Comparison of ENCODE assay signal across 12 mouse cellular contexts in genomic region chr8:71525226-71526050, GRCm38 (mm10). TPM values are rescaled to one million over a fixed set of nuclear protein-coding genes. Genes with fewer than 3 reads are reported as not detected.
DNase-seq lines count a peak whose midpoint lies in the region; ATAC-seq lines count a peak whose summit lies in the region.
"Had no signal": no experiment of that assay in that cellular context is flagged by ENCODE, and none has a peak within 500 bp of the region (broad histone marks: within the 10 kb centered on the region; RNA-seq: fewer than 3 reads in every experiment).

Ccdc194 (minus strand) TSS chr8:71525711.

- H3K27ac ChIP-seq in neural tube, embryonic 11.5 days (ENCODE audit: low read depth, low read length), result no peak within 1 kb of the TSS
- H3K27ac ChIP-seq in liver, embryonic 13.5 days, result peak within 1 kb of the TSS; percentile 27; the same call in 1 of the 2 replicates

- H3K4me3 ChIP-seq in neural tube, embryonic 11.5 days (ENCODE audit: low read depth, low read length), result no peak within 1 kb of the TSS
- no peak within 1 kb of the TSS for H3K4me3 ChIP-seq in liver, embryonic 13.5 days (replicated peaks)
- H3K4me3 ChIP-seq: erythroblast, embryonic 14.5 days had no signal

- no peaks in the 10 kb centered on the region for H3K36me3 ChIP-seq in neural tube, embryonic 11.5 days (ENCODE audit: control insufficient read depth, insufficient read depth, low read length)
- H3K36me3 ChIP-seq in liver, embryonic 13.5 days, result no peaks in the 10 kb centered on the region

- H3K27me3 ChIP-seq in neural tube, embryonic 11.5 days (ENCODE audit: control insufficient read depth, insufficient read depth, low read length), result peaks cover 26% of the 10 kb centered on the region
- H3K27me3 ChIP-seq in liver, embryonic 13.5 days, result peaks cover 38% of the 10 kb centered on the region

- peak; percentile 91 for DNase-seq in heart, adult 11 months
- no peak for DNase-seq in heart, adult 9 months (ENCODE audit: low spot score in 2 of 2)
- no peak for DNase-seq in neural tube, embryonic 11.5 days (ENCODE audit: low spot score)
- no peak for DNase-seq in neural tube, embryonic 10.5 days (ENCODE audit: extremely low spot score, low spot score)
- DNase-seq in liver, embryonic 13.5 days, result no peak
- no peak for DNase-seq in left cerebral cortex, postnatal 25 days (ENCODE audit: low spot score in 2 of 2)
- DNase-seq in thymus, postnatal 25 days, result no peak
- no peak for DNase-seq in layer of hippocampus, postnatal 14 days (ENCODE audit: low spot score in 2 of 2)
- DNase-seq: kidney, adult 18-20 months; lung, postnatal 36 days; right cerebral cortex, postnatal 14 days had no signal

- H3K9ac ChIP-seq in neural tube, embryonic 11.5 days (ENCODE audit: low read length), result no peak within 1 kb of the TSS
- H3K9ac ChIP-seq in liver, embryonic 13.5 days, result no peak within 1 kb of the TSS

- H3K4me1 ChIP-seq in neural tube, embryonic 11.5 days (ENCODE audit: control insufficient read depth, insufficient read depth, low read length), result no peaks in the 10 kb centered on the region
- peaks cover 26% of the 10 kb centered on the region for H3K4me1 ChIP-seq in liver, embryonic 13.5 days (replicated peaks)

- 6% methylated on average over 46 of the region's 46 CpGs for WGBS in neural tube, embryonic 11.5 days
- 35% methylated on average over 46 of the region's 46 CpGs for WGBS in liver, embryonic 13.5 days (ENCODE audit: insufficient replicate concordance)

- H3K9me3 ChIP-seq in neural tube, embryonic 11.5 days (ENCODE audit: control insufficient read depth, low read length), result no peaks in the 10 kb centered on the region
- no peaks in the 10 kb centered on the region for H3K9me3 ChIP-seq in liver, embryonic 13.5 days (replicated peaks)

- intact Hi-C loops in left cerebral cortex, postnatal 25 days (cut with DNase I), result no loop called here

- peak within 1 kb of the TSS; percentile 19; the same call in 1 of the 2 replicates for H3K4me2 ChIP-seq in neural tube, embryonic 11.5 days (ENCODE audit: low read depth)
- H3K4me2 ChIP-seq in liver, embryonic 13.5 days, result no peak within 1 kb of the TSS

- no peak for ATAC-seq in neural tube, embryonic 11.5 days (ENCODE audit: insufficient read depth, low FRiP score, low TSS enrichment)
- no peak for ATAC-seq in liver, embryonic 13.5 days (ENCODE audit: low read depth)

RNA-seq across cellular contexts. Expression of gene Ccdc194, which starts in this region (rescaled TPM):
- polyA plus RNA-seq in neural tube, embryonic 11.5 days (2014; fragmentation: Nextera tagmentation; extraction: Ambion mirVana), result 0.16 TPM in 1 of 2 replicates, not detected in the other
- polyA plus RNA-seq in liver, embryonic 13.5 days (2015; fragmentation: Nextera tagmentation; extraction: Ambion mirVana), result 0.15 TPM in 2 replicates
- not detected for total RNA-seq in left cerebral cortex, postnatal 25 days (2021)
- not detected for total RNA-seq in layer of hippocampus, postnatal 14 days (2021)
- polyA plus RNA-seq: erythroblast, embryonic 14.5 days had no signal
